Mouse (Mus musculus) kidney, adult 2 months (tissue): Measurements from ENCODE around the gene Tubgcp6. TPM values are rescaled to one million over a fixed set of nuclear protein-coding genes. Genes with fewer than 3 reads are reported as not detected.
A peak's percentile ranks its signal among the peaks of the same experiment; 100 is the strongest.

Source experiments
- DNase-seq: peaks from one replicate; pipeline ENCODE4 v3.0.0; 2021
- H3K27ac ChIP-seq: fragments of 200-500 bp; 2 replicates; pipeline ENCODE4 v1.5.1; 2012; ENCODE audit warnings: low read depth, low read length, control low read depth, inconsistent platforms; ENCODE audit not compliant: insufficient read depth
- H3K27me3 ChIP-seq: fragments of 200-500 bp; replicated peaks from 2 replicates; pipeline ENCODE4 v1.6.1; 2012; ENCODE audit warnings: mild to moderate bottlenecking, moderate library complexity, low read length, inconsistent platforms; ENCODE audit not compliant: control insufficient read depth, insufficient read depth
- H3K36me3 ChIP-seq: fragments of 200-500 bp; 2 replicates; pipeline ENCODE4 v1.6.1; 2012; ENCODE audit warnings: mild to moderate bottlenecking, moderate library complexity, low read length, inconsistent platforms; ENCODE audit not compliant: control insufficient read depth, insufficient read depth
- H3K4me1 ChIP-seq: fragments of 200-500 bp; 2 replicates; pipeline ENCODE4 v1.6.1; 2011; ENCODE audit warnings: low read length; ENCODE audit not compliant: control insufficient read depth, insufficient read depth
- H3K4me3 ChIP-seq: fragments of 200-500 bp; 2 replicates; pipeline ENCODE4 v1.5.1; 2011; ENCODE audit warnings: mild to moderate bottlenecking, low read depth, low read length, control low read depth; ENCODE audit not compliant: insufficient read depth
- CTCF ChIP-seq: fragments of 200-500 bp; conservative IDR thresholded peaks from 2 replicates; pipeline ENCODE4 v1.5.1; 2011; ENCODE audit warnings: low read depth, mild to moderate bottlenecking, control low read depth, low read length, moderate library complexity, mixed read lengths; ENCODE audit not compliant: insufficient read depth, insufficient read length
- POLR2A ChIP-seq: fragments of 200-500 bp; IDR thresholded peaks from one replicate; pipeline ENCODE4 v1.6.1; 2011; ENCODE audit warnings: low read depth, low read length, control low read depth
- WGBS: fragments of 180-500 bp; shearing (Covaris S2); methylation state at CpG from one replicate; pipeline ENCODE4 v1.1.7; 2018; 5-methylcytosine and 5-hydroxymethylcytosine counted together
- polyA plus RNA-seq: library from polyadenylated mRNA; depleted of rRNA; stranded (reverse); fragments of >200 nt; gene quantifications from 2 replicates; pipeline ENCODE4 v1.2.3, GENCODE M21; 2012

The Tubgcp6 gene
- polyA plus RNA-seq, 1 experiment, result 17.2 TPM

- WGBS, result 54% methylated on average over 9 of the region's 9 CpGs
- no peaks in the 10 kb centered on the region for H3K4me1 ChIP-seq
- peak; percentile 38 for DNase-seq
- H3K4me3 ChIP-seq, result no peak overlapping the region
- no peak for TF ChIP-seq POLR2A
- no peak for TF ChIP-seq CTCF
- no peaks in the 10 kb centered on the region for H3K27me3 ChIP-seq
- H3K36me3 ChIP-seq, result peaks cover 12% of the 10 kb centered on the region
- no peak overlapping the region for H3K27ac ChIP-seq
These were observed 38.5 kb upstream of the Tubgcp6 start for GRCm38 (mm10) chr15:89161397-89161796.

GRCm38 (mm10) chr15:89158516-89158915 is 35.6 kb upstream of the Tubgcp6 start:
- H3K27ac ChIP-seq, result no peak overlapping the region
- H3K36me3 ChIP-seq, result peaks cover 9% of the 10 kb centered on the region
- TF ChIP-seq POLR2A, result no peak
- TF ChIP-seq CTCF, result no peak
- H3K4me3 ChIP-seq, result no peak overlapping the region
- no peak for DNase-seq
- WGBS, result 92% methylated on average over 16 of the region's 16 CpGs
- H3K4me1 ChIP-seq, result no peaks in the 10 kb centered on the region
- no peaks in the 10 kb centered on the region for H3K27me3 ChIP-seq

GRCm38 (mm10) chr15:89157954-89158353 is 35.0 kb upstream of the Tubgcp6 start:
- H3K27me3 ChIP-seq, result no peaks in the 10 kb centered on the region
- H3K27ac ChIP-seq, result no peak overlapping the region
- no peaks in the 10 kb centered on the region for H3K4me1 ChIP-seq
- no peak overlapping the region for H3K4me3 ChIP-seq
- 49% methylated on average over 7 of the region's 7 CpGs for WGBS
- TF ChIP-seq CTCF, result peak; percentile 78
- no peak for TF ChIP-seq POLR2A
- DNase-seq, result peak; percentile 79
- H3K36me3 ChIP-seq, result peaks cover 9% of the 10 kb centered on the region

- no peak overlapping the region for H3K27ac ChIP-seq
- DNase-seq, result no peak
- no peaks in the 10 kb centered on the region for H3K27me3 ChIP-seq
- H3K36me3 ChIP-seq, result peaks cover 2% of the 10 kb centered on the region; the same call in 1 of the 2 replicates
- peaks cover 5% of the 10 kb centered on the region; the same call in 1 of the 2 replicates for H3K4me1 ChIP-seq
- no peak overlapping the region for H3K4me3 ChIP-seq
- TF ChIP-seq CTCF (no peak), POLR2A (no peak)
These were observed 29.4 kb upstream of the Tubgcp6 start for GRCm38 (mm10) chr15:89152312-89152711.

GRCm38 (mm10) chr15:89150041-89150390 is 27.1 kb upstream of the Tubgcp6 start:
- no peaks in the 10 kb centered on the region for H3K27me3 ChIP-seq
- no peaks in the 10 kb centered on the region for H3K36me3 ChIP-seq
- peaks cover 10% of the 10 kb centered on the region; the same call in 1 of the 2 replicates for H3K4me1 ChIP-seq
- H3K27ac ChIP-seq, result peak overlapping the region; percentile 31
- WGBS, result 12% methylated on average over 13 of the region's 13 CpGs
- no peak for DNase-seq
- TF ChIP-seq CTCF (no peak), POLR2A (no peak)
- H3K4me3 ChIP-seq, result peak overlapping the region; percentile 70; the same call in 1 of the 2 replicates

- H3K4me3 ChIP-seq, result peak within 1 kb of the TSS; percentile 70
- TF ChIP-seq CTCF (no peak), POLR2A (no peak)
- H3K27ac ChIP-seq, result peak within 1 kb of the TSS; percentile 31
- DNase-seq, result peak; percentile 66
- WGBS, result under 1% methylated on average over 52 of the region's 61 CpGs
- peaks cover 10% of the 10 kb centered on the region; the same call in 1 of the 2 replicates for H3K4me1 ChIP-seq
- H3K27me3 ChIP-seq, result no peaks in the 10 kb centered on the region
- no peaks in the 10 kb centered on the region for H3K36me3 ChIP-seq
These were observed 26.5 kb upstream of the Tubgcp6 start, which contains the start of gene Mapk11 for GRCm38 (mm10) chr15:89149271-89150040. TSS of gene Mapk11 (minus strand) at chr15:89149628.

GRCm38 (mm10) chr15:89148496-89149270 is 25.8 kb upstream of the Tubgcp6 start:
- 11% methylated on average over 25 of the region's 25 CpGs for WGBS
- Histone ChIP-seq H3K4me3 (peak overlapping the region; percentile 70), H3K27ac (no peak overlapping the region), H3K27me3 (no peaks in the 10 kb centered on the region), H3K36me3 (no peaks in the 10 kb centered on the region), H3K4me1 (peaks cover 10% of the 10 kb centered on the region; the same call in 1 of the 2 replicates)
- TF ChIP-seq CTCF, result no peak
- TF ChIP-seq POLR2A, result no peak
- no peak for DNase-seq
